Mouse (Mus musculus): ENCODE measurements around the gene Aup1.

Gene Aup1

DNA sequence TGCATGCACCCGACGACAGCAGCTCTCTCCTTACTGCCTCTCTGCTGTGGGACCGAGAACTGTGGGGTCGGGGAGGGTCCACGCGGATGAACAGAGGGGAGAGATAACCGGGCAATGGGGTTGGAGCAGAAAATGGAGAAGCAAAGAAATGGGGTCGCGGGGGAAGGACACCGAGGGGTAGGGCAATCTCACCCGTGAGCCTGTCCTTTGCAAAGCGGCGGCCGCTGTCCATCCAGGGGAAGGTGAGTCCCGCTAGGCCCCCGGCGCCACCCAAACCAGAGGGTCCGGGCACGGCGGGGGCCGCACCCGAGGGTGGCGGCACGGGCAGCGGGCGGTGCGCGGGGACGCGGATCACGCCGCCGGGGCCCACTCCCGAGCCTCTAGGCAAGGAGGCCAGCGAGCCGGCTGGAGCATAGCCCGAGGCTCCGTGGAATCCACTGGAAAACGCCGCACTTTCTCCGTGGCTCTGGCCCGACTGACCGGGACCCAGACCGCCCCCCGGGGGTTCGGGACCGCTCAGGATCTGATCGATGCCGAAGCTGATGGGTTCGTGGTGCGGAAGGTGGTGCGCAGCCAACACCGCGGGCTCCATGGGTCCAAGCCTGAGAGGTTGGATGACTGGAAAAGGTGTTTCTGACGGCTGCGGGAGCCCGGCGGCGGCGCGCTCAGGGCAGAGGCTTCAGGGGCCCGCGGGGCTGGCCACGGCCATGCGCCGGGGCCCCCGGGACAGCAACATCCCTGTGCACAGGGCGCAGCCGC, 15.3 kb downstream of the Aup1 start:
- DNase-seq (ENCODE audit: low read depth, low spot score), result peak; percentile 37

DNA sequence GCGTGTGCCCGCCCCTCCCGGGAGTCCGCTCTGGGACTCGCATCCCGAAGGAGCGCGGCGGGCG, 15.8 kb downstream of the Aup1 start, which contains the start of gene Tlx2:
TSS of gene Tlx2 (minus strand) at position 47 of the 64 bp plus-strand sequence.
- DNase-seq (ENCODE audit: low read depth, low spot score), result no peak

GRCm38 (mm10) chr6:83070311-83071219, 16.2 kb downstream of the Aup1 start:
- peak; percentile 48 for DNase-seq (ENCODE audit: low read depth, low spot score)

DNA sequence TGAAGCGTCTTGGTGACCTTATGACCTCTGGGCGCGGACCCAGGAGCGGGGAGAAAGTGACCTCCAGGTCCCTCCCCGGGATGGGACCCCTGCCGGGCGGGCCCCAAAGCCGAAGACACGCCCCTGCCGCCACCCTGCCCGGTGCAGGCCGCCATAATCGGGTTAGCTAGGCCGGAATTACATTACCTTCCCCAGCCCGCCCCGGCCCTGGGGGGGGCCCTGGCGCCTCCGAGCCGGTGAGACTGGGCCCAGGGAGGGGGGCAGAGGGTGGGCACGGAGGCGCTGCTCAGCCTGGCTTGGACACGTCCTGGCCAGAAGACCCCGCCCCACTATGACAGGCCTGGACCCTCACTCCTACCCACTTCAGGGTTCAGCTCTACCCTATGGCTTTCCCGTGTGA, 16.9 kb downstream of the Aup1 start:
- no peak for DNase-seq (ENCODE audit: low read depth, low spot score)

GRCm38 (mm10) chr6:83074979-83075378, 20.7 kb downstream of the Aup1 start:
- peak; percentile 28 for DNase-seq (ENCODE audit: low read depth, low spot score)

- DNase-seq (ENCODE audit: low read depth, low spot score), result peak; percentile 63
Measured at GRCm38 (mm10) chr6:83077630-83078323, 23.5 kb downstream of the Aup1 start, which contains the start of gene Pcgf1. Pcgf1 (plus strand) TSS chr6:83077869.

- peak; percentile 97 for DNase-seq (ENCODE audit: low read depth, low spot score)
Measured at GRCm38 (mm10) chr6:83078324-83078858, 24.1 kb downstream of the Aup1 start.

DNA sequence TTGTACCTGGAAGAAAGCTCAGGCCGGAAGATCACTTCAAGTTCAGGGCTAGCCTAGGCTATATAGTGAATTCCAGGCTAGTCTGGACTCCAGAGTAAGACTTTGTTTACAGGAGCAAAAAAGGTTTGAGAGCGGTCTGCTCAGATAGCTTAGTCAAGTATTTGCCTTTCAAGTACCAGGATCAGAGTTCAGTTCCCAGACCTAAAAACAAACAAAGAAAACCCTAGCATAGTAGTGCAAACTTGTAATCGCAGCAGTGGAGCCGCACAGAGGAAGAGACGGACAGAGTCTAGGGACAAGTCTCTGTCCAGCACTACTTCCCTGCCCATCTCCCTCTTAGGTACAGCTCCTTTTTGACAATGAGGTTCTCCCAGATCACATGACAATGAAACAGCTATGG, 25.9 kb downstream of the Aup1 start:
- DNase-seq (ENCODE audit: low read depth, low spot score), result no peak

DNA sequence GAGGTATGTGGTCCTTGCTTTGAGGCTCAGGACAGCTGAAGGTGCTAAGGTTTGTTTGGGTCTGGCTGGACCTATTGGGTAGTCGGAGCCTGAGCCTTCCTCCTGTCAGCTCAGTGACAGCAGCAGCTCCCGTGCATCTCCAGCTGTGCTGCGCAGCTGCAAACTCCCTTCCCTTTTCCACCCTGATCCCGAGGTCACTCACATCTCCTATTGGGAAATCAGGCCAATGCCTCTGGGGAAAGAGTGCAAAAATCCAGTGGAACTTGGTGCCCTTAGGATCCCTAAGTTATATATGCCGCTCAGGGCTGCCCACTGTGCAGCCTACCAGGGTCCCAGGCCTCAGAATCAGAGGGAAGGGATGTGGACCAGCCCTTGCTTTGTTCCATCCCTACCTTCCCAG, 29.2 kb downstream of the Aup1 start:
- DNase-seq (ENCODE audit: low read depth, low spot score), result no peak

GRCm38 (mm10) chr6:83084477-83084876, 30.2 kb downstream of the Aup1 start:
- no peak for DNase-seq (ENCODE audit: low read depth, low spot score)

DNA sequence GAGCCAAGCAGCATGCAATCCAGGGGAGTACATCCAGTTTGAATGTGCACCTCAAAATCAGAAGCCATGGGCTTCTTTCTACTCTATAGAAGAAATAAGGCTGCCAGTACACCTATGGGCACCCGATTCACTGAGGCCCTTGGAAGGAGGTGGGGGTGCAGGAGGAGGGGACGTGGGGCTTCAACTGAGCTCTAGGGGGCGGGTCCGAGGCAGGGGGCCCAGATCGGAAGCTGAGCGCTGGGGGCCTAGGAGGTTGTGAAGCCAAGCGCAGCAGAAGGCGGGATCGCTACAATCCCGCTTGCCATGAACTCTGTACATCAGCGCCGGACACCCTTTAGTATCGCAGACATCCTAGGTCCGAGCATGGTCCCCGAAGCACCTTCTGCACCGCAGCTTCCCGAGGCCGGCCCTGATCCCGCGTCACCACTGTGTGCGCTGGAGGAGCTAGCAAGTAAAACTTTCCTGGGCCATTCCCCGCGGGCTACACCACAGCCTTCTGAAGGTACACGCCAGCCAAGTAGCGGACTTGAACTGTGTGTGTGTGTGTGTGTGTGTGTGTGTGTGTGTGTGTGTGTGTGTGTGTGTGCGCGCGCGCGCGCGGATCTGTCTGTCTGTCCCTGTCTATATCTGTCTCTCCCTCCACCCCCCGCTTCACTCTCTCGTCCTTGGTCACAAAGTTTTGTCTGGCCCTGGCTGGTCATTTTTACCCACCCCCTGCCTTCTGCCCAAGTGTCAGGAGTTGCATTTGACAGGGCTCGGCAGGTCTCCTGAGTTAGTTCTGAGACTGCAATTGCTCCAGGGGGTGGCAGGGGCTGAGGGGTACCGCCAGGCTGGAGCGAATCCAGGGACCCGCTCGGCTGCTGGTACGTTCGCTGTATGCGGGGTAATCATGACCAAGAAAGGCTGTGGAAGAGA, 32.1 kb downstream of the Aup1 start, which contains the start of gene Lbx2:
TSS of gene Lbx2 (plus strand) at position 247 of the 915 bp plus-strand sequence.
- peak; percentile 31 for DNase-seq (ENCODE audit: low read depth, low spot score)

DNA sequence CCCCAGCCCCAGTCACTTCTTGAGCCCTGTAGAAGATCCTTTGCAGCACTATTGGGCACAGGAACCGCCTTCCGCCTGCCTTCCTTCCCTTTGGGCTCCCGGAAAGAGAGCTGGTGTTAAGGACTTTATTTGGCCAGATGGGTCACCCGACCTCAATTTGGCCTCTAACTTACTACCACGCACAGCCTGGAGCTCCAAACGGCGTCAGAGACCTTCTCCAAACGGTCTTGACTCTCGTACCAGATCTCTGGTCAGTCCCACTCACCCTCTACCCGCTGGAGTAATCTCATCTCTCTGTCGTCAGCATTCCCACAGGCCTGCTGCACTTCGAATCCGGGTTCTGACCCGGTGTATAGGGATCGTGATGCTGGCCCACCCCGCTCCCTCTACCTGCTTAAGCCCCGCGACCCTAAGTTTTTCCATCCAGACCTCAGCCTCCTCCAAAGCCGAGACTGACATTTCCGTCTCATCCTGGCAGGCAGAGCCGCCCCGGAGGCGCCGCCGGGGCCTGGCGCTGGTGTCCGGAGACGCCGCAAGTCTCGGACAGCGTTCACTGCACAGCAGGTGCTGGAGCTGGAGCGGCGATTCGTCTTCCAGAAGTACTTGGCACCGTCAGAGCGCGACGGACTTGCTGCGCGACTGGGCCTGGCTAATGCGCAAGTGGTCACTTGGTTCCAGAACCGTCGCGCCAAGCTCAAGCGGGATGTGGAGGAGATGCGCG, 33.0 kb downstream of the Aup1 start:
- peak; percentile 27 for DNase-seq (ENCODE audit: low read depth, low spot score)

GRCm38 (mm10) chr6:83087926-83088260, 33.6 kb downstream of the Aup1 start:
- no peak for DNase-seq (ENCODE audit: low read depth, low spot score)

DNA sequence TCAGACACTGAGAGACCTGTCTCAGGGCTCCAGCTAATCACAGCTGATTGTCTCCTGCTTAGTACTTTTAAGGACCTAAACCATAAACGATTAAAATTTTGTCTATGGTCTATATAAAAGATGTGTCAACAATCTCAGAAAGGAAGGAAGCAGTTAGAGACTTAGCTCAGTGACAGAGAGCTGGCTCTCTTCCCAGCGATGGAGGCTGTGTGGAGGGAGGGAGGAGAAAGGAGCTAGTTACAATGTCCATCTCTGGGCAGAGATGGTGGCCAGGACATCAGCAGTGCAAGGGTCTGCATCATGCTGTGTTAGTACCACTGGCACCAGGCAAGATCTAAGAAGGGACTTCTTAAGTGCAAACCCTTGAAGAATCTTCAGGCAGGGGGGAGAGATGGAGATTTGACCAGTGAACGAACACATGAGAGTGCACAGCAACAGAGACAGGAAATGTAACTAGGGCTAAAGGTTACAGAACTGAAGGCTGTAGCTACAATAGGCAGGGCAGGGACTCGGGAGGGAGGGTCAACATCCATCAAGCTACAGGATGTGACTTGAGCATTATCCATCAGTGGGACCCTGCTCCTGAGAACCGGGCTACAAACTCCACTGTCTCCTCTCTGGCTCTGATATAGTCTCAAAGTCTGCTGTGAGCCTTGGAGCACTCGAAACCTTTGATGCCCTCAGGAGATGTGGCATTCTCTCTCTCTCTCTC, 38.3 kb downstream of the Aup1 start:
- DNase-seq (ENCODE audit: low read depth, low spot score), result no peak

DNA sequence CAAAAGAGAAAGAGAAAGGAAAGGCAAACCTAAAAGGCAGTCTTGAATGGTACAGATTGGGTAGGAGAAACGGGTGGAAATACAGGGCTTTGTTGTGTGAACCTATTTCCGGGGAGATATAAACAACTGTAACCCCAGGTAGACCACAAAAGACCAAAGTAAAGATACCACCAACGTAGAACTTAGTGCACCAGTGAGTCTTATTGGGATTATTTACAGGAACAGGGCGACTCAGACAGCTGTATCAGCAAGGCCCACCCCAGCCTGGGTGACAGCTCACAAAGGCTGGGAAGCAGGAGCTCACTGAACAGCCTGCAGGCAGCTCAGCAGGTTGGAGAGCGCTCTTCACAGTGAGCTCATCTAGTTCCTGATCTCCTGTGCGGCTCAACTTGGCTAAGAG, 41.6 kb downstream of the Aup1 start:
- DNase-seq (ENCODE audit: low read depth, low spot score), result no peak

DNA sequence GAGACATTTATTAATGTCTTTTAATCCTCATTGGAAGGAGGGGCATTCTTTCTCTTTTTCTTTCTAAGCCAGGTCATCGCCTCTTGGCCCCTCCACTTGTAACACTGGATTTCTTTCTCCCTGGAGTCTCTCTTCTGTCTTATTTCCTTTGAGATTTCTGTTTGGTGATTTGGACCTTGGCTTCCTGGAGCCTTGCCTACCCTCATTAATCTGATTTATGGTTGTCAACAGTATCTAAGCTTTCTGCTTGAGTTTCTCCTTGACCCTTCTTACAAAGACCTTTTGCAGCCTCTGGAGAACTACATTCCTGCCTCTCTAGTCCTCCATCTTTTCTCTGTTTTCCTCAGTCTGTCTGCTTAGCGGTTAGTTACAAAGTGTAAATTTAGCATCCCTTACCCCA, 44.1 kb downstream of the Aup1 start:
- DNase-seq (ENCODE audit: low read depth, low spot score), result no peak

DNA sequence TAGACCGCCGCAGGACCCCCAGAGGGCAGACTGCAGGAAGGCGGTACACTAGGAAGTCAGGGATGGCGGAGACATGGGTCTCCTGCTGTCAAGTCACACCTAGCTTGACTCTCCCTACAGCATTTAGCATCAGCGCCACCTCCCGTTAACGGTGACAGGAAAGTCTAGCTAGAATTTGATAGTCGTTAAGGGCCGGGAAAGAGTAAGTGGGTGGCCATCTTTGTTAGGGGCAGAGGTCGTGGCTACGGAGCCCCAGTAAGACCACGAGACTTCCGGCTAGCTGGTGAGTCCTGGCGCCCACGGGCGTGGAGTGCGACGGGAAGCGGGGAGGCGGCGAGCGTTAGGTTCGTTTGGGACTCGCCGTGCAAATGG, 47.0 kb downstream of the Aup1 start, which contains the start of the genes Ccdc142 and Gm42688:
TSS of gene Ccdc142 (plus strand) at position 286 of the 372 bp plus-strand sequence.
TSS of gene Gm42688 (plus strand) at position 302 of the 372 bp plus-strand sequence.
- peak; percentile 92 for DNase-seq (ENCODE audit: low read depth, low spot score)

DNA sequence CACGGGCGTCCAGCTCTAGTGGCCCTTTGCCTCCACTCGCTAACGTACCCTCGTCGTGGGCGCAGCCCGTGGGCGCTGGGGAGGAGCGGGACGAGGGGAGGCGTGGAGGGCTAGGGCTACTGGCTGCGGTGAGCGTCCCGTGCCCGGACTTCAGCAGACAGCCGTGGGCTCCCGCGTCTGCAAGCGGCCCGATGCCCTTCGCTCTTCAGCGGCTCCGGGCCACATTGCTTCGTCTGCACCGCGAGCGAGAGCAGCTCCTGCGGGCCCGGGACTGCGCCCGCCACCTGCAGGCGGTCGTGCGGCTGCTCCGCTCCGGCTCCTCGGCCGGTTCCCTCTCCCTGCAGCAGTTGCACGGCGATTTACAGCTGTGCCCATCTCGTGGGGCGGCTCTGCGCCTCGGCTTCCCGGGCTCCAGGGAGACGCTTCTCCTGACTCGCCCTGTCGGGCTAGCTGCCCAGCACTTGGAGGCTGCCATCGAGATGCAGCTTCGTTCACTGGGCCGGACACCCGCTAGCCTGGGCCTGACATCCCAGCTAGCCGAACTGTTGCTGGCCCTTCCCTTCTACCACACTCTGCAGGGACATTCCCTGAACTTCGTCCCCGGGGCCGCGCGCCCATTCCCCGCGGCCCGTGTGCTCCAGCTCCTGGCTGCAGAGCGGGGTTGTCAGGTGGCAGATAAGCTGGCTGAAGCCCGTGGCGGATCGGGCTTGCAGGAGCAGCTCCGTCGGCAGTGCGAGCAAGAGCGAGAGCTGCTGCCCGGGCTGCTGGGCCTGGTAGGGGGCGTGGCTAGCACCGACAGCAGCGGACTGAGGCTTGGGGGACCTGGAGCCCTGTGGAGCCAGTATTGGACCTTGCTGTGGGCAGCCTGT, 47.6 kb downstream of the Aup1 start:
- no peak for DNase-seq (ENCODE audit: low read depth, low spot score)

DNA sequence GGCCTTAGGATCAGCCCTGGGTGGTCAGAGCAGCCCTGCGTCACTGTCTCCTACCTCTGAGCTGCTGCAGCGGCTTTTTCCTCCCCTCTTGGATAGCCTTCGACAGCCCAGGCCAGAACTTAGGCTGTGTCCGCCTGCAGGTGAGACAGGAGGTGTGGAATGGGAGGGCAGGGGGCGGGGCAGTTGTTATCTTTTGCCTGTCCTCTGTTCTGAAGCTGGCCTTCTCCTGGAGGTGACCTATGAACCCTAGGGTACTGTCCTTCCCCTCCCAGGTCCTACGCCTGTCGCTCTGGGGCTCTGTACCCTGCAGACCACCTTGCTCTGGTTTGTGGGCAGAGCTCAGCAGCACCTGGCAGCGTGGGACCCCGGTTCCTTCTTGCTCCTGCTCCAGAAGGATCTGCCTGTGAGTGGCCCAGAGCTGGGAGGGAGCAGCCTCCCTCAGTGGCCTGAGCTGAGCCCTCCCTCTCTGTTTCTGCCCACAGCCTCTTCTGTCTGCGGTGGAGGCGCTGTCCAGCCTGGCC, 48.9 kb downstream of the Aup1 start:
- DNase-seq (ENCODE audit: low read depth, low spot score), result no peak

Measured in R1 (cell line).